Mouse (Mus musculus) midbrain, postnatal 0 days (tissue): ENCODE measurements around the gene Esyt1. TPM values are rescaled to one million over a fixed set of nuclear protein-coding genes. Genes with fewer than 3 reads are reported as not detected.
"Not testable (repeated sequence)": the region's sequence is repeated elsewhere in the genome, so short reads cannot be mapped to it uniquely, and the experiment has no call there.

Source experiments
- ATAC-seq: fragments of 200-750 bp; cut with Nextera tagmentation; 2 replicates; pipeline ENCODE4 v1.8.0; 2017; ENCODE audit warnings: moderate number of reproducible peaks, mild to moderate bottlenecking, moderate TSS enrichment, moderate library complexity; ENCODE audit not compliant: low FRiP score
- DNase-seq: peaks from one replicate; pipeline ENCODE4 v3.0.0-alpha.2; 2015; ENCODE audit warnings: low spot score
- H3K27ac ChIP-seq: fragments of 300-500 bp; sonication (generic); 2 replicates; pipeline ENCODE4 v1.5.1; 2014; ENCODE audit warnings: low read depth, mild to moderate bottlenecking, low read length, mixed read lengths
- H3K27me3 ChIP-seq: fragments of 300-500 bp; sonication (generic); 2 replicates; pipeline ENCODE4 v1.6.1; 2014; ENCODE audit warnings: low read length, control low read depth, mixed read lengths; ENCODE audit not compliant: insufficient read depth
- H3K36me3 ChIP-seq: fragments of 300-500 bp; sonication (generic); 2 replicates; pipeline ENCODE4 v1.6.1; 2014; ENCODE audit warnings: low read length, control low read depth, mixed read lengths; ENCODE audit not compliant: insufficient read depth
- H3K4me1 ChIP-seq: fragments of 300-500 bp; sonication (generic); 2 replicates; pipeline ENCODE4 v1.6.1; 2014; ENCODE audit warnings: mild to moderate bottlenecking, control low read depth, antibody characterized with exemption, low read length, mixed read lengths; ENCODE audit not compliant: insufficient read depth
- H3K4me2 ChIP-seq: fragments of 300-500 bp; sonication (generic); 2 replicates; pipeline ENCODE4 v1.6.1; 2014; ENCODE audit warnings: low read depth, mild to moderate bottlenecking, low read length, mixed read lengths; ENCODE audit not compliant: poor library complexity, severe bottlenecking
- H3K4me3 ChIP-seq: fragments of 300-500 bp; sonication (generic); 2 replicates; pipeline ENCODE4 v1.5.1; 2014; ENCODE audit warnings: low read depth, mild to moderate bottlenecking, low read length, moderate library complexity
- H3K9ac ChIP-seq: fragments of 300-500 bp; sonication (generic); replicated peaks from 2 replicates; pipeline ENCODE4 v1.6.1; 2014; ENCODE audit warnings: mild to moderate bottlenecking, low read length, moderate library complexity, mixed read lengths; ENCODE audit not compliant: poor library complexity, severe bottlenecking
- H3K9me3 ChIP-seq: fragments of 300-500 bp; sonication (generic); 2 replicates; pipeline ENCODE4 v1.6.1; 2016; ENCODE audit warnings: low read length, control low read depth
- CTCF ChIP-seq: IDR thresholded peaks from 2 replicates; pipeline ENCODE4 v1.5.1; 2016; ENCODE audit warnings: antibody characterized with exemption, mild to moderate bottlenecking
- WGBS: fragments of 180-500 bp; shearing (Covaris S2); extraction: QIAGEN DNeasy Blood & Tissue Kit; methylation state at CpG from one replicate; pipeline ENCODE4 v1.1.7; 2014; 5-methylcytosine and 5-hydroxymethylcytosine counted together
- polyA plus RNA-seq: library from polyadenylated mRNA; unstranded; fragments of >200 nt; fragmentation: Nextera tagmentation; extraction: Ambion mirVana; gene quantifications from 2 replicates; pipeline ENCODE4 v1.2.1, GENCODE M21; 2015
- total RNA-seq: library from RNA; depleted of rRNA; stranded (reverse); fragments of >200 nt; gene quantifications from 2 replicates; pipeline ENCODE4 v1.2.3, GENCODE M21; 2014

The Esyt1 gene
- total and polyA plus RNA-seq, 2 experiments from 2014 or later = 7.3 to 16.6 TPM

- DNase-seq (peak; percentile 99), ATAC-seq (peak; percentile 94)
- H3K4me3 ChIP-seq = peak within 1 kb of the TSS; percentile 80
- H3K4me1 ChIP-seq = peaks cover 25% of the 10 kb centered on the region; the same call in 1 of the 2 replicates
- H3K36me3 ChIP-seq = peaks cover 18% of the 10 kb centered on the region
- peak within 1 kb of the TSS; percentile 71 for H3K4me2 ChIP-seq
- TF ChIP-seq CTCF = peak; percentile 79
- no peaks in the 10 kb centered on the region for H3K27me3 ChIP-seq
- peak within 1 kb of the TSS; percentile 85 for H3K9ac ChIP-seq
- H3K9me3 ChIP-seq = no peaks in the 10 kb centered on the region
- WGBS = under 1% methylated on average over 39 of the region's 45 CpGs
- peak within 1 kb of the TSS; percentile 94 for H3K27ac ChIP-seq
Measured at GRCm38 (mm10) chr10:128493695-128494666, 31.7 kb downstream of the Esyt1 start, which contains the start of gene Myl6. Gene Myl6, minus strand, starts transcription at chr10:128494145.

GRCm38 (mm10) chr10:128493319-128493694 lies 32.4 kb downstream of the Esyt1 start:
- H3K9me3 ChIP-seq = no peaks in the 10 kb centered on the region
- ATAC-seq = peak; percentile 32
- WGBS = 0% methylated on average over 12 of the region's 12 CpGs
- peak; percentile 35 for DNase-seq
- H3K36me3 ChIP-seq = peaks cover 25% of the 10 kb centered on the region
- TF ChIP-seq CTCF = no peak
- H3K27ac ChIP-seq = peak overlapping the region; percentile 94
- H3K4me1 ChIP-seq = peaks cover 25% of the 10 kb centered on the region; the same call in 1 of the 2 replicates
- peak overlapping the region; percentile 80 for H3K4me3 ChIP-seq
- peak overlapping the region; percentile 85 for H3K9ac ChIP-seq
- H3K4me2 ChIP-seq = peak overlapping the region; percentile 71
- H3K27me3 ChIP-seq = no peaks in the 10 kb centered on the region

GRCm38 (mm10) chr10:128492633-128493311 lies 32.9 kb downstream of the Esyt1 start:
- Histone ChIP-seq H3K4me1 (peaks cover 19% of the 10 kb centered on the region; the same call in 1 of the 2 replicates), H3K36me3 (peaks cover 30% of the 10 kb centered on the region), H3K9ac (peak overlapping the region; percentile 85), H3K27me3 (no peaks in the 10 kb centered on the region), H3K4me2 (peak overlapping the region; percentile 71), H3K9me3 (no peaks in the 10 kb centered on the region), H3K4me3 (peak overlapping the region; percentile 80), H3K27ac (peak overlapping the region; percentile 94)
- ATAC-seq (peak; percentile 36), DNase-seq (peak; percentile 58)
- TF ChIP-seq CTCF = no peak
- WGBS = 19% methylated on average over 12 of the region's 12 CpGs

DNA sequence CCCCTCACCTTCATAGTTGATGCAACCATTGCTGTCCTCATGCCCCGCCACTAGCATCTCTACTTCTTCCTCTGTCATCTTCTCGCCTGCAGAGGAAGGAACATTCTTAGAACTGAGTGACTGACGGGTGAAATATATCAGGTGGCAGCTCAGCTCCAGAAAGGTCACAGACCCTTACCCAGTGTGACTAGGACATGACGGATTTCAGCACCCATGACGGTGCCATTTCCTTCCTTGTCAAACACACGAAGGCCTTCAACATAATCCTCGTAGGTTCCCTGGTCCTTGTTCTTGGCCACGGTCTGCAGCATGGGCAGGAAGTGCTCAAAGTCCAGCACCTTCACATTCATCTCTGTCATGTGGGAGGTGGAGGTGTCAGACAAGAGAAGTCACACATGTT lies 33.6 kb downstream of the Esyt1 start:
- Histone ChIP-seq H3K4me1 (peaks cover 16% of the 10 kb centered on the region; the same call in 1 of the 2 replicates), H3K27ac (peak overlapping the region; percentile 55; the same call in 1 of the 2 replicates), H3K36me3 (peaks cover 38% of the 10 kb centered on the region), H3K4me3 (peak overlapping the region; percentile 80), H3K4me2 (peak overlapping the region; percentile 71), H3K9ac (peak overlapping the region; percentile 85)
- WGBS = 72% methylated on average over 6 of the region's 8 CpGs
- H3K27me3 ChIP-seq, DNase-seq, ATAC-seq, H3K9me3 ChIP-seq: not testable (repeated sequence)

DNA sequence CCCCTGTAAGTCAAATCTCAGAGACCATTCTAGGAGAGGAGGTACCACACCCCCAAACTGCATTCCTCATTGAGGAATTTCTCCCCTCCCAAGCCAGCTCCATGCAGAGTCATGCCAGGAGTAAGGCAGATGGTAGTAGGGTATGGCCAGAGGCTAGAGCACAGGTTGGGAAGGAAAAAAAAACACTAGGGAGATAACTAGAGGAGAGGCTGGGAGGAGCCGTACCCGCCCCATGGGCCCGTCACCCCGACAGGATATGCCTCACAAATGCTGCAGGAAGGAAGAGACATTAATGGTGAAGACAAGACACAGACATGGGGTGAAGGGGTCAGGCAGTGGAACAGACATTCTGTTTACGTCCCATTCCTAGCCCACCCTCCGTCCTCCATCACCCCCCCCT lies 34.2 kb downstream of the Esyt1 start:
- no peak for ATAC-seq
- DNase-seq = no peak
- Histone ChIP-seq H3K9ac (peak overlapping the region; percentile 39), H3K27me3 (no peaks in the 10 kb centered on the region), H3K4me2 (peak overlapping the region; percentile 71), H3K9me3 (no peaks in the 10 kb centered on the region), H3K27ac (peak overlapping the region; percentile 55; the same call in 1 of the 2 replicates), H3K4me3 (peak overlapping the region; percentile 80; the same call in 1 of the 2 replicates), H3K36me3 (peaks cover 41% of the 10 kb centered on the region), H3K4me1 (peaks cover 15% of the 10 kb centered on the region; the same call in 1 of the 2 replicates)
- TF ChIP-seq CTCF = no peak
- WGBS = 64% methylated on average over 6 of the region's 6 CpGs
